Mouse (Mus musculus): Measurements from ENCODE around the gene Hic1.

DNA sequence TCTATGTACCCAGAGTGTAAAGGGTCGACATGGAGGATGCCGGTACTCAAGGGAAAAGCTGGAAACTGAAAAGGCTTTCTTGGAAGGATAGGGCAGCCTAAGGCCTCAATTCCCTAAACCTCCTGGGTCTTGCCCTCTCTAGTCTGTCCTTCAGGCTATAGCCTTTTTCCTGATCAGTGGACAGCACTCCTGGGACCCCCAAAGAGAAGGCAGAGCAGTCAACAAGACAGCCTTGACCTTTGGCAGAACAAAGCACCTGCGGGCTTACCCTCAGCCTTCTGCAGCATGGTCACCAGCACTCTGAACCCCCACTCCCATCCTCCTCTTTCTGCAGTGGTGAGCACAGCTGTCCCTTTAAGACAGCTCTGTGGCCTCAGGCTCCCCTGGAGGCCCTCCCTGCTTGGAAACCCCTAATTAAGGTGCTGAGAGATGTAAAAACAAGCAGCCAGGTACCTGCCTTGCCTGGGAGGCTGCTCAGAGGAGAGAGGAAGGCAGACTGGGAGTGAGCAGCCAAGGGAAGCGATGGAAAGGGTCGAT, 21.7 kb upstream of the Hic1 start, which contains the start of gene Dph1:
- TF ChIP-seq POLR2A (IDR thresholded peaks at IDR 0.05; ENCODE audit: borderline replicate concordance, low read depth, low read length): no peak
- TF ChIP-seq CTCF (IDR thresholded peaks at IDR 0.05; ENCODE audit: low read depth, low read length): no peak
